Comparison of ENCODE assay signal across 12 mouse cellular contexts in the genomic region with DNA sequence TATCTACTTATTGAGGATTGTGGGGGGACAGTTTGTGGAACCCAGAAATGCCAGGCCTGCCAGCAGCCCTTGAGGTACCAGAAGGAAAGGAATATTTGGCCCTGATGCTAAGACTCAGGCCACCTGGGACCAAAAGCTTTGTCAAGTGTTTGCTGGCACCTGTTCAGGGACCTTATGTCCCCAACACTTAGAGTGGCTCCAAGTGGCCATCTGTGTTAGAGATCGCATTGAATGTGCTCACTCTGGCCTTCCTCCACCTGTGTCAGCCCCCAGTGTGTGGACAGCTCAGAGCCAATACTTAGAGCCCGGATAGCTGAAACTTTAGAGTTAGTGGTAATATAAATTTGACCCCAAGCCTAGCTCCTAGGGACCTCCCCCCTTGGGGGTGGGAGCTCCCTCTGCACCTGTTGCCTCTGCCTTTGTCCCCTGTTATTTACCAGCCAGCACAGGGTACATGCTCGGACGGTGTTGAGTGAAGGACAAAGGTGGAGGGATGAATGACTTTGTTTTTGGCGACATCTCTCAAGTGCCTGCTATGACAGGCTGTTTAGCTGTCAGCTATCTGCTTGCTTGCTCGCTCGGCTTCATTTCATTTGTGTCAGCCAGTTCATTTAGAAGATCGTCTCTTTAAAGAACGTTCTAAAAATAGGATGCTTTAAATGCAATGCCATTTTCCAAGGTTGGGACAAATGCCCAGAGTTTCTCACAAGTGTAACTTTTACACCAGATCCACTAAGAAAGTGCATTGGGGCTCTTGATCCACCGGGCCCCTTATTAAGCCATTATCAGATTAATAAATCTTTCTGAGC.
DNase-seq lines count a peak whose midpoint lies in the region; ATAC-seq and TF ChIP-seq lines count a peak whose summit lies in the region.
"Had no signal": no experiment of that assay in that cellular context is flagged by ENCODE, and none has a peak within 500 bp of the region (broad histone marks: within the 10 kb centered on the region; RNA-seq: fewer than 3 reads in every experiment).

No protein-coding gene starts in this region.

- peaks cover 17% of the 10 kb centered on the region for H3K4me1 ChIP-seq in forebrain, embryonic 10.5 days
- H3K4me1 ChIP-seq in forebrain, embryonic 15.5 days: peaks cover 9% of the 10 kb centered on the region
- peaks cover 17% of the 10 kb centered on the region for H3K4me1 ChIP-seq in brown adipose tissue, adult 24 weeks (ENCODE audit: control insufficient read depth, insufficient read depth, insufficient read length, low read length)
- peaks cover 5% of the 10 kb centered on the region for H3K4me1 ChIP-seq in lung, embryonic 14.5 days (ENCODE audit: insufficient read depth)
- H3K4me1 ChIP-seq: stomach, embryonic 15.5 days had no signal

- no peak overlapping the region for H3K9ac ChIP-seq in forebrain, embryonic 15.5 days (replicated peaks)
- H3K9ac ChIP-seq in lung, embryonic 14.5 days: no peak overlapping the region
- H3K9ac ChIP-seq: liver, embryonic 14.5 days; stomach, embryonic 15.5 days had no signal

- H3K9me3 ChIP-seq in forebrain, embryonic 10.5 days: no peaks in the 10 kb centered on the region
- H3K9me3 ChIP-seq in forebrain, embryonic 15.5 days: no peaks in the 10 kb centered on the region
- no peaks in the 10 kb centered on the region for H3K9me3 ChIP-seq in lung, embryonic 14.5 days (ENCODE audit: low read depth, low read length)
- H3K9me3 ChIP-seq: stomach, embryonic 15.5 days had no signal

- 77% methylated on average over 10 of the region's 10 CpGs for WGBS in forebrain, embryonic 10.5 days
- 37% methylated on average over 10 of the region's 10 CpGs for WGBS in forebrain, embryonic 15.5 days
- WGBS in lung, embryonic 14.5 days: 41% methylated on average over 10 of the region's 10 CpGs

- no peak overlapping the region for H3K4me3 ChIP-seq in forebrain, embryonic 10.5 days
- no peak overlapping the region for H3K4me3 ChIP-seq in forebrain, embryonic 15.5 days
- H3K4me3 ChIP-seq in brown adipose tissue, adult 24 weeks (ENCODE audit: insufficient read depth, low read depth, low read length): no peak overlapping the region
- no peak overlapping the region for H3K4me3 ChIP-seq in lung, embryonic 14.5 days (ENCODE audit: low read depth, low read length)
- H3K4me3 ChIP-seq: stomach, embryonic 15.5 days had no signal

- no peak for TF ChIP-seq CTCF in lung, embryonic 14.5 days (IDR thresholded peaks at IDR 0.05; ENCODE audit: low read depth)

- no peaks in the 10 kb centered on the region for H3K27me3 ChIP-seq in forebrain, embryonic 10.5 days (ENCODE audit: poor library complexity, severe bottlenecking)
- no peaks in the 10 kb centered on the region for H3K27me3 ChIP-seq in forebrain, embryonic 15.5 days
- no peaks in the 10 kb centered on the region for H3K27me3 ChIP-seq in lung, embryonic 14.5 days (ENCODE audit: insufficient read depth, low read length)
- H3K27me3 ChIP-seq: stomach, embryonic 15.5 days had no signal

- 0 out of 2 replicates have a peak overlapping the region, but pooled peaks have one; percentile 15 for H3K27ac ChIP-seq in forebrain, embryonic 10.5 days
- H3K27ac ChIP-seq in forebrain, embryonic 15.5 days (replicated peaks): no peak overlapping the region
- peak overlapping the region; percentile 41 for H3K27ac ChIP-seq in brown adipose tissue, adult 24 weeks (replicated peaks; ENCODE audit: low read depth, low read length)
- peak overlapping the region; percentile 69; the same call in 1 of the 2 replicates for H3K27ac ChIP-seq in lung, embryonic 14.5 days (ENCODE audit: low read depth)
- H3K27ac ChIP-seq: liver, embryonic 14.5 days; stomach, embryonic 15.5 days had no signal

- no peak for ATAC-seq in forebrain, embryonic 15.5 days (replicated peaks)
- ATAC-seq in lung, embryonic 14.5 days (ENCODE audit: insufficient read depth): peak; percentile 66

- no peak for DNase-seq in forebrain, embryonic 10.5 days (ENCODE audit: extremely low spot score, low spot score)
- peak; percentile 35 for DNase-seq in gastrocnemius, postnatal 14 days
- DNase-seq in lung, embryonic 14.5 days: peak; percentile 56
- DNase-seq in spleen, postnatal 14 days (ENCODE audit: low spot score in 2 of 2): no peak
- DNase-seq in kidney, adult 11 months: no peak
- DNase-seq in kidney, postnatal 36 days: no peak
- DNase-seq: adrenal gland, adult 2 months; embryo, embryonic 11 days had no signal

- intact Hi-C loops in gastrocnemius, postnatal 14 days (cut with DNase I; ENCODE audit: low total_unique reads): no loop called here

- H3K4me2 ChIP-seq in forebrain, embryonic 15.5 days (replicated peaks): no peak overlapping the region
- no peak overlapping the region for H3K4me2 ChIP-seq in lung, embryonic 14.5 days
- H3K4me2 ChIP-seq: stomach, embryonic 15.5 days had no signal

- no peaks in the 10 kb centered on the region for H3K36me3 ChIP-seq in forebrain, embryonic 10.5 days (replicated peaks)
- no peaks in the 10 kb centered on the region for H3K36me3 ChIP-seq in forebrain, embryonic 15.5 days
- no peaks in the 10 kb centered on the region for H3K36me3 ChIP-seq in lung, embryonic 14.5 days (ENCODE audit: insufficient read depth)
- H3K36me3 ChIP-seq: stomach, embryonic 15.5 days had no signal

Comparison
In these comparisons a context has a peak if more than half of its experiments do, and no peak if none do; other contexts are left out.
1. DNase-seq: peak in gastrocnemius, postnatal 14 days (single experiment) and lung, embryonic 14.5 days (single experiment); none in forebrain, embryonic 10.5 days (single experiment), spleen, postnatal 14 days (0 of 2), kidney, adult 11 months (single experiment) and kidney, postnatal 36 days (0 of 2).